Mouse (Mus musculus): ENCODE results near the gene Pidd1. TPM values are rescaled to one million over a fixed set of nuclear protein-coding genes. Genes with fewer than 3 reads are reported as not detected.
A peak's percentile ranks its signal among the peaks of the same experiment; 100 is the strongest.

Pidd1 gene
- polyA plus RNA-seq, 1 experiment, result 22.1 TPM

GRCm38 (mm10) chr7:141463824-141464602 lies 20.2 kb upstream of the Pidd1 start:
- H3K27ac ChIP-seq (ENCODE audit: insufficient read depth, low read length), result no peak overlapping the region
- H3K9ac ChIP-seq (ENCODE audit: low read depth, poor library complexity, severe bottlenecking), result peak overlapping the region; percentile 5
- no peaks in the 10 kb centered on the region for H3K9me3 ChIP-seq (replicated peaks; ENCODE audit: control insufficient read depth, insufficient read depth, low read length, poor library complexity, severe bottlenecking)
- no peaks in the 10 kb centered on the region for H3K36me3 ChIP-seq (ENCODE audit: control insufficient read depth, insufficient read depth, low read length, poor library complexity, severe bottlenecking)
- peaks cover 5% of the 10 kb centered on the region for H3K4me1 ChIP-seq (ENCODE audit: control insufficient read depth, insufficient read depth, low read length)
- H3K4me3 ChIP-seq (ENCODE audit: low read depth, low read length), result peak overlapping the region; percentile 60
- H3K27me3 ChIP-seq (ENCODE audit: control insufficient read depth, insufficient read depth, low read length, poor library complexity, severe bottlenecking), result no peaks in the 10 kb centered on the region
- no peak for TF ChIP-seq EP300 (IDR thresholded peaks at IDR 0.05; ENCODE audit: insufficient read depth, low read depth, low read length)
- no peak for TF ChIP-seq CTCF (IDR thresholded peaks at IDR 0.05; ENCODE audit: low read depth, low read length)
- no peak for TF ChIP-seq POLR2A (IDR thresholded peaks at IDR 0.05; ENCODE audit: insufficient read depth, low read length)

- H3K27ac ChIP-seq (ENCODE audit: insufficient read depth, low read length), result no peak overlapping the region
- H3K9ac ChIP-seq (ENCODE audit: low read depth, poor library complexity, severe bottlenecking), result peak overlapping the region; percentile 53
- H3K4me1 ChIP-seq (ENCODE audit: control insufficient read depth, insufficient read depth, low read length), result peaks cover 5% of the 10 kb centered on the region
Measured at GRCm38 (mm10) chr7:141462333-141462821, 18.6 kb upstream of the Pidd1 start.

GRCm38 (mm10) chr7:141461521-141462332 lies 17.9 kb upstream of the Pidd1 start:
- H3K27me3 ChIP-seq (ENCODE audit: control insufficient read depth, insufficient read depth, low read length, poor library complexity, severe bottlenecking), result no peaks in the 10 kb centered on the region
- no peaks in the 10 kb centered on the region for H3K36me3 ChIP-seq (ENCODE audit: control insufficient read depth, insufficient read depth, low read length, poor library complexity, severe bottlenecking)
- H3K4me3 ChIP-seq (ENCODE audit: low read depth, low read length), result peak overlapping the region; percentile 56
- no peak for TF ChIP-seq POLR2A (IDR thresholded peaks at IDR 0.05; ENCODE audit: insufficient read depth, low read length)
- no peak for TF ChIP-seq EP300 (IDR thresholded peaks at IDR 0.05; ENCODE audit: insufficient read depth, low read depth, low read length)
- H3K4me1 ChIP-seq (ENCODE audit: control insufficient read depth, insufficient read depth, low read length), result peaks cover 5% of the 10 kb centered on the region
- H3K27ac ChIP-seq (ENCODE audit: insufficient read depth, low read length), result no peak overlapping the region
- H3K9ac ChIP-seq (ENCODE audit: low read depth, poor library complexity, severe bottlenecking), result peak overlapping the region; percentile 53
- H3K9me3 ChIP-seq (replicated peaks; ENCODE audit: control insufficient read depth, insufficient read depth, low read length, poor library complexity, severe bottlenecking), result no peaks in the 10 kb centered on the region

More at GRCm38 (mm10) chr7:141462333-141462821, 18.6 kb upstream of the Pidd1 start:
- H3K27me3 ChIP-seq (ENCODE audit: control insufficient read depth, insufficient read depth, low read length, poor library complexity, severe bottlenecking), result no peaks in the 10 kb centered on the region
- H3K9me3 ChIP-seq (replicated peaks; ENCODE audit: control insufficient read depth, insufficient read depth, low read length, poor library complexity, severe bottlenecking), result no peaks in the 10 kb centered on the region
- H3K36me3 ChIP-seq (ENCODE audit: control insufficient read depth, insufficient read depth, low read length, poor library complexity, severe bottlenecking), result no peaks in the 10 kb centered on the region
- peak overlapping the region; percentile 56 for H3K4me3 ChIP-seq (ENCODE audit: low read depth, low read length)
- TF ChIP-seq POLR2A (IDR thresholded peaks at IDR 0.05; ENCODE audit: insufficient read depth, low read length), result no peak

- Histone ChIP-seq H3K27ac (ENCODE audit: insufficient read depth, low read length) (no peak within 1 kb of the TSS), H3K4me1 (ENCODE audit: control insufficient read depth, insufficient read depth, low read length) (peaks cover 2% of the 10 kb centered on the region), H3K27me3 (ENCODE audit: control insufficient read depth, insufficient read depth, low read length, poor library complexity, severe bottlenecking) (no peaks in the 10 kb centered on the region), H3K9me3 (replicated peaks; ENCODE audit: control insufficient read depth, insufficient read depth, low read length, poor library complexity, severe bottlenecking) (no peaks in the 10 kb centered on the region), H3K36me3 (ENCODE audit: control insufficient read depth, insufficient read depth, low read length, poor library complexity, severe bottlenecking) (no peaks in the 10 kb centered on the region), H3K9ac (ENCODE audit: low read depth, poor library complexity, severe bottlenecking) (peak within 1 kb of the TSS; percentile 53), H3K4me3 (ENCODE audit: low read depth, low read length) (peak within 1 kb of the TSS; percentile 56)
- TF ChIP-seq EP300 (IDR thresholded peaks at IDR 0.05; ENCODE audit: insufficient read depth, low read depth, low read length) (no peak), CTCF (IDR thresholded peaks at IDR 0.05; ENCODE audit: low read depth, low read length) (no peak), POLR2A (IDR thresholded peaks at IDR 0.05; ENCODE audit: insufficient read depth, low read length) (no peak)
Measured at GRCm38 (mm10) chr7:141460391-141461113, 16.7 kb upstream of the Pidd1 start, which contains the start of gene Cracr2b. Gene Cracr2b (plus strand): TSS chr7:141461094.

- Histone ChIP-seq H3K4me1 (ENCODE audit: control insufficient read depth, insufficient read depth, low read length) (no peaks in the 10 kb centered on the region), H3K36me3 (ENCODE audit: control insufficient read depth, insufficient read depth, low read length, poor library complexity, severe bottlenecking) (no peaks in the 10 kb centered on the region), H3K9me3 (replicated peaks; ENCODE audit: control insufficient read depth, insufficient read depth, low read length, poor library complexity, severe bottlenecking) (no peaks in the 10 kb centered on the region), H3K9ac (ENCODE audit: low read depth, poor library complexity, severe bottlenecking) (no peak overlapping the region), H3K4me3 (ENCODE audit: low read depth, low read length) (no peak overlapping the region), H3K27me3 (ENCODE audit: control insufficient read depth, insufficient read depth, low read length, poor library complexity, severe bottlenecking) (no peaks in the 10 kb centered on the region), H3K27ac (ENCODE audit: insufficient read depth, low read length) (no peak overlapping the region)
- no peak for TF ChIP-seq EP300 (IDR thresholded peaks at IDR 0.05; ENCODE audit: insufficient read depth, low read depth, low read length)
- TF ChIP-seq CTCF (IDR thresholded peaks at IDR 0.05; ENCODE audit: low read depth, low read length), result no peak
- TF ChIP-seq POLR2A (IDR thresholded peaks at IDR 0.05; ENCODE audit: insufficient read depth, low read length), result no peak
Measured at GRCm38 (mm10) chr7:141460001-141460390, 16.2 kb upstream of the Pidd1 start.
